Mouse (Mus musculus) CH12.LX (cell line): Measurements from ENCODE around the gene Hsd11b2. TPM values are rescaled to one million over a fixed set of nuclear protein-coding genes. Genes with fewer than 3 reads are reported as not detected.
A peak's percentile ranks its signal among the peaks of the same experiment; 100 is the strongest.

Experiments
- DNase-seq: peaks from one replicate; pipeline ENCODE4 v3.0.0-alpha.2; 2013; ENCODE audit errors: extremely low read depth
- H3K27ac ChIP-seq: 2 replicates; pipeline ENCODE4 v1.5.1; 2012; ENCODE audit warnings: low read depth, mild to moderate bottlenecking, control low read depth, moderate library complexity; ENCODE audit not compliant: insufficient read depth
- H3K27me3 ChIP-seq: replicated peaks from 2 replicates; pipeline ENCODE3; 2012; ENCODE audit warnings: inconsistent platforms
- H3K36me3 ChIP-seq, 2 experiments: replicated peaks in 1 of 2; 2 replicates each; pipeline versions ENCODE3 to v1.6.1; 2012; ENCODE audit warnings: inconsistent platforms in 1 of 2, low read length in 1 of 2, mild to moderate bottlenecking in 1 of 2, mixed read lengths in 1 of 2, moderate library complexity in 1 of 2; ENCODE audit not compliant: control insufficient read depth in 1 of 2, insufficient read depth in 1 of 2
- H3K4me1 ChIP-seq, 2 experiments: 2 replicates each; pipeline ENCODE4 v1.6.1; 2012; ENCODE audit warnings: inconsistent platforms in 1 of 2, moderate library complexity in 1 of 2; ENCODE audit not compliant: insufficient read depth in 2 of 2, control insufficient read depth in 1 of 2
- H3K4me2 ChIP-seq: 2 replicates; pipeline ENCODE4 v1.6.1; 2012; ENCODE audit warnings: low read depth, mild to moderate bottlenecking, control low read depth; ENCODE audit not compliant: poor library complexity, insufficient read depth, severe bottlenecking
- H3K4me3 ChIP-seq, 3 experiments: fragments of 150-350 bp in 1 of 3; sonication (generic) in 1 of 3; replicated peaks in 1 of 3; 2 replicates each; pipeline versions ENCODE3 to v1.5.1; 2011 to 2012; ENCODE audit warnings: low read depth in 2 of 3, low read length in 2 of 3, mild to moderate bottlenecking in 2 of 3, moderate library complexity in 2 of 3, control low read depth in 1 of 3, improper control_type of control experiment in 1 of 3, inconsistent platforms in 1 of 3, mixed read lengths in 1 of 3; ENCODE audit not compliant: poor library complexity in 1 of 3
- H3K79me2 ChIP-seq: replicated peaks from 2 replicates; pipeline ENCODE4 v1.6.1; 2012; ENCODE audit warnings: mild to moderate bottlenecking, moderate library complexity; ENCODE audit not compliant: control insufficient read depth, poor library complexity, insufficient read depth, severe bottlenecking; ENCODE audit errors: extremely low read depth
- H3K9ac ChIP-seq: 2 replicates; pipeline ENCODE4 v1.6.1; 2012; ENCODE audit warnings: low read depth, mild to moderate bottlenecking, control low read depth, moderate library complexity; ENCODE audit not compliant: insufficient read depth
- H3K9me3 ChIP-seq: replicated peaks from 2 replicates; pipeline ENCODE3; 2012; ENCODE audit warnings: low read length, inconsistent platforms, mixed read lengths
- CHD1 ChIP-seq: IDR thresholded peaks from 2 replicates; pipeline ENCODE4 v1.6.1; 2012; ENCODE audit warnings: low read depth, low read length, improper control_type of control experiment, inconsistent platforms
- CTCF ChIP-seq, 2 experiments: IDR thresholded peaks in 1 of 2; conservative IDR thresholded peaks in 1 of 2; 2 replicates each; pipeline ENCODE4 v1.5.1; 2011 to 2012; ENCODE audit warnings: low read depth in 2 of 2, low read length in 2 of 2, improper control_type of control experiment in 1 of 2, inconsistent platforms in 1 of 2, mild to moderate bottlenecking in 1 of 2, moderate library complexity in 1 of 2
- ELF1 ChIP-seq: IDR thresholded peaks from 2 replicates; pipeline ENCODE4 v1.6.1; 2014; ENCODE audit warnings: low read depth, mild to moderate bottlenecking, inconsistent platforms, low read length, improper control_type of control experiment
- HCFC1 ChIP-seq: IDR thresholded peaks from 2 replicates; pipeline ENCODE4 v1.6.1; 2012; ENCODE audit warnings: low read depth, mild to moderate bottlenecking, inconsistent platforms, low read length, improper control_type of control experiment
- IRF4 ChIP-seq: IDR thresholded peaks from 2 replicates; pipeline ENCODE4 v1.6.1; 2014; ENCODE audit warnings: low read depth, mild to moderate bottlenecking, inconsistent platforms, low read length, improper control_type of control experiment
- JUN ChIP-seq: IDR thresholded peaks from 2 replicates; pipeline ENCODE4 v1.6.1; 2011; ENCODE audit warnings: low read depth, mild to moderate bottlenecking, low read length, improper control_type of control experiment, moderate library complexity; ENCODE audit not compliant: insufficient read depth
- KAT2A ChIP-seq: IDR thresholded peaks from 2 replicates; pipeline ENCODE4 v1.6.1; 2012; ENCODE audit warnings: low read length, improper control_type of control experiment, inconsistent platforms; ENCODE audit not compliant: insufficient replicate concordance
- MXI1 ChIP-seq: IDR thresholded peaks from 2 replicates; pipeline ENCODE4 v1.6.1; 2011; ENCODE audit warnings: mild to moderate bottlenecking, low read depth, low read length, improper control_type of control experiment
- NRF1 ChIP-seq: IDR thresholded peaks from 2 replicates; pipeline ENCODE4 v1.6.1; 2014; ENCODE audit warnings: low read depth, mild to moderate bottlenecking, inconsistent platforms, low read length, improper control_type of control experiment, moderate library complexity
- POLR2AphosphoS2 ChIP-seq: IDR thresholded peaks from 2 replicates; pipeline ENCODE4 v1.6.1; 2011; ENCODE audit warnings: low read depth, low read length, improper control_type of control experiment
- RAD21 ChIP-seq: IDR thresholded peaks from 2 replicates; pipeline ENCODE4 v1.6.1; 2011; ENCODE audit warnings: low read depth, mild to moderate bottlenecking, low read length, improper control_type of control experiment, moderate library complexity
- RCOR1 ChIP-seq: conservative IDR thresholded peaks from 2 replicates; pipeline ENCODE4 v1.6.1; 2012; ENCODE audit warnings: low read depth, mild to moderate bottlenecking, inconsistent platforms, low read length, improper control_type of control experiment
- SIN3A ChIP-seq: IDR thresholded peaks from 2 replicates; pipeline ENCODE4 v1.6.1; 2012; ENCODE audit warnings: low read length, improper control_type of control experiment, inconsistent platforms
- SMC3 ChIP-seq: IDR thresholded peaks from 2 replicates; pipeline ENCODE4 v1.6.1; 2011; ENCODE audit warnings: low read depth, low read length, improper control_type of control experiment
- TCF12 ChIP-seq: IDR thresholded peaks from 2 replicates; pipeline ENCODE4 v1.6.1; 2014; ENCODE audit warnings: low read depth, mild to moderate bottlenecking, inconsistent platforms, low read length, improper control_type of control experiment
- UBTF ChIP-seq: IDR thresholded peaks from 2 replicates; pipeline ENCODE4 v1.6.1; 2012; ENCODE audit warnings: low read depth, mild to moderate bottlenecking, inconsistent platforms, low read length, improper control_type of control experiment, moderate library complexity
- ZNF384 ChIP-seq: IDR thresholded peaks from 2 replicates; pipeline ENCODE4 v1.6.1; 2012; ENCODE audit warnings: low read depth, low read length, improper control_type of control experiment, inconsistent platforms
- dilution Hi-C: fragments of 300-500 bp; cut with MboI; formaldehyde crosslinking; loops from 2 replicates; pipeline ENCODE4 v1.14.3; 2020; ENCODE audit warnings: low sequenced_read_pairs; ENCODE audit not compliant: extremely low pct_unique_long_range_greater_than_20kb, extremely low pct_ligation_motif_present
- in situ Hi-C: fragments of 300-500 bp; cut with MboI; formaldehyde crosslinking; loops from 3 replicates; pipeline ENCODE4 v1.14.3; 2019; ENCODE audit warnings: low sequenced_read_pairs, low pct_ligation_motif_present, low pct_unique_long_range_greater_than_20kb, mixed read lengths
- polyA plus RNA-seq: library from polyadenylated mRNA; unstranded; fragments of >175 nt; gene quantifications from 2 replicates; pipeline ENCODE4 v1.2.1, GENCODE M21; 2012; ENCODE audit warnings: low read depth; ENCODE audit not compliant: insufficient read length
- total RNA-seq, 2 experiments: library from RNA; depleted of rRNA; stranded (reverse); fragments of 300-350 nt in 1 of 2; fragments of >200 nt in 1 of 2; gene quantifications; 2 replicates each; pipeline ENCODE4 v1.2.3; 2012 to 2014

The Hsd11b2 gene
- total and polyA plus RNA-seq, 3 experiments: not detected

- Histone ChIP-seq H3K4me3 (no peak overlapping the region), H3K27ac (no peak overlapping the region), H3K4me1 (no peaks in the 10 kb centered on the region), H3K4me2 (no peak overlapping the region), H3K79me2 (no peaks in the 10 kb centered on the region), H3K9me3 (no peaks in the 10 kb centered on the region), H3K27me3 (no peaks in the 10 kb centered on the region), H3K36me3 (peaks cover 0 to 27% of the 10 kb centered on the region in 2 experiments), H3K9ac (no peak overlapping the region)
- DNase-seq: peak; percentile 38
- in situ Hi-C loops (loop anchor here (10.0 kb wide), 1 partner anchor 112 kb away; no protein-coding TSS in a partner anchor), dilution Hi-C loops (no loop called here)
- TF ChIP-seq UBTF (no peak), RAD21 (peak; percentile 76), ZNF384 (0 out of 2 replicates have a peak, but pooled peaks have one; percentile 36), SMC3 (peak; percentile 94), NRF1 (no peak), CTCF (conservative IDR thresholded peaks at IDR 0.05 in 1 of 2, IDR thresholded peaks at IDR 0.05 in 1 of 2; ENCODE audit: low read depth in 2 of 2, low read length in 2 of 2) (peak; percentile 29 to 94; a peak in 3 of 4 replicates), JUN (no peak), HCFC1 (no peak), TCF12 (no peak), POLR2AphosphoS2 (no peak), KAT2A (no peak), ELF1 (no peak), IRF4 (no peak), SIN3A (no peak)
Observed at GRCm38 (mm10) chr8:105476628-105477413, 41.7 kb upstream of the Hsd11b2 start.

- DNase-seq: no peak
- Histone ChIP-seq H3K4me3 (no peak overlapping the region), H3K9me3 (no peaks in the 10 kb centered on the region), H3K4me1 (no peaks in the 10 kb centered on the region), H3K9ac (no peak overlapping the region), H3K4me2 (no peak overlapping the region), H3K27me3 (no peaks in the 10 kb centered on the region), H3K79me2 (no peaks in the 10 kb centered on the region), H3K27ac (no peak overlapping the region), H3K36me3 (peaks cover 0 to 24% of the 10 kb centered on the region in 2 experiments)
- in situ Hi-C loops (loop anchor here (10.0 kb wide), 1 partner anchor 113 kb away; no protein-coding TSS in a partner anchor), dilution Hi-C loops (no loop called here)
- TF ChIP-seq RCOR1: no peak
- no peak for TF ChIP-seq CHD1
- no peak for TF ChIP-seq MXI1
Observed at GRCm38 (mm10) chr8:105477792-105478191, 40.8 kb upstream of the Hsd11b2 start.
